Mouse (Mus musculus): ENCODE results near the gene Hist1h4h.

- TF ChIP-seq CTCF (IDR thresholded peaks at IDR 0.05; ENCODE audit: control insufficient read depth, insufficient read depth, low read length) (no peak), POLR2A (IDR thresholded peaks at IDR 0.05; ENCODE audit: borderline replicate concordance, control insufficient read depth, low read depth, low read length) (no peak)
Measured at GRCm38 (mm10) chr13:23490863-23491262, 40.0 kb upstream of the Hist1h4h start.
